37 mouse cellular contexts compared by ENCODE assay signal in the genomic region with DNA sequence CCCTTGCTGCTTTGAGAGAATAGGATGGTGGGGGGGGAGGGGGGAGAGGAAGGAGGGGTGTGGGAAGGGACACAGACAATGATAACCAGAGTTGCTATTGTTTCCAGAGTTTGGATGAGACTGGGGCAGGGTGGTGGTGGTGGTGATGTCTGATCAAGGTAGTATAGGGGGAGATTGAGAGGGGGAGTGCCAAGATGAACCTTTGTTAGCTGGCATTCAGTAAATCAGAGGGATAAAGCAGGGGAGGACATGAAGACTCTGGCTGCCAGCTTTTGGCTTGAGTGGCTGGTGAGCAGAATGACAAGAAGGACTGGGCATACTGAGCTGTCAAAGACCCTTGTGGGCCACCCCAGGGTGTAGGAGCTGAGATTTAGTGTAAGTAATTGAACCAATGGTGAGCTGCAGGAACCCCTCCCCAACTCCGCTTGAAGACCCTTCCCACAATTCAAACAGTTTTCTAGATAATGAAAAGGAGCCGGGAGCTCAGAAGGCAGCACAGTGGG. TPM values are rescaled to one million over a fixed set of nuclear protein-coding genes. Genes with fewer than 3 reads are reported as not detected.
DNase-seq lines count a peak whose midpoint lies in the region; ATAC-seq and TF ChIP-seq lines count a peak whose summit lies in the region.
"Had no signal": no experiment of that assay in that cellular context is flagged by ENCODE, and none has a peak within 500 bp of the region (broad histone marks: within the 10 kb centered on the region; RNA-seq: fewer than 3 reads in every experiment).

No protein-coding gene starts in this region.

- 33% methylated on average over 2 of the region's 2 CpGs for WGBS in hindbrain, embryonic 13.5 days
- WGBS in midbrain, embryonic 10.5 days = 15% methylated on average over 2 of the region's 2 CpGs
- WGBS in midbrain, embryonic 15.5 days = 32% methylated on average over 2 of the region's 2 CpGs
- WGBS in forebrain, embryonic 11.5 days = 25% methylated on average over 2 of the region's 2 CpGs

- H3K36me3 ChIP-seq in hindbrain, embryonic 13.5 days = no peaks in the 10 kb centered on the region
- H3K36me3 ChIP-seq in midbrain, embryonic 10.5 days = no peaks in the 10 kb centered on the region
- H3K36me3 ChIP-seq in midbrain, embryonic 15.5 days (replicated peaks) = no peaks in the 10 kb centered on the region
- H3K36me3 ChIP-seq in forebrain, embryonic 11.5 days (ENCODE audit: control insufficient read depth, insufficient read depth, low read length) = no peaks in the 10 kb centered on the region
- H3K36me3 ChIP-seq: G1E; heart, embryonic 15.5 days; limb, embryonic 13.5 days; liver, embryonic 13.5 days; stomach, embryonic 15.5 days had no signal

- no peaks in the 10 kb centered on the region for H3K9me3 ChIP-seq in hindbrain, embryonic 13.5 days
- H3K9me3 ChIP-seq in midbrain, embryonic 10.5 days (replicated peaks) = no peaks in the 10 kb centered on the region
- no peaks in the 10 kb centered on the region for H3K9me3 ChIP-seq in midbrain, embryonic 15.5 days
- no peaks in the 10 kb centered on the region for H3K9me3 ChIP-seq in forebrain, embryonic 11.5 days (ENCODE audit: control insufficient read depth, low read length)
- H3K9me3 ChIP-seq: forebrain, embryonic 13.5 days; heart, embryonic 15.5 days; limb, embryonic 13.5 days; liver, embryonic 13.5 days; stomach, embryonic 15.5 days had no signal

- no peak for TF ChIP-seq POLR2A in brain, embryonic 14.5 days (IDR thresholded peaks at IDR 0.05; ENCODE audit: borderline replicate concordance, extremely low read depth, insufficient read depth, insufficient read length, poor library complexity, severe bottlenecking)

- no peak overlapping the region for H3K9ac ChIP-seq in hindbrain, embryonic 13.5 days
- H3K9ac ChIP-seq in midbrain, embryonic 15.5 days = no peak overlapping the region
- H3K9ac ChIP-seq in forebrain, embryonic 11.5 days (ENCODE audit: low read length) = no peak overlapping the region
- H3K9ac ChIP-seq: heart, embryonic 15.5 days; limb, embryonic 13.5 days; liver, embryonic 13.5 days; stomach, embryonic 15.5 days had no signal

- peak; percentile 28; the same call in 1 of the 2 replicates for ATAC-seq in hindbrain, embryonic 13.5 days (ENCODE audit: low FRiP score)
- 0 out of 2 replicates have a peak, but pooled peaks have one; percentile 51 for ATAC-seq in midbrain, embryonic 15.5 days (replicated peaks)
- no peak for ATAC-seq in forebrain, embryonic 11.5 days (replicated peaks; ENCODE audit: low FRiP score)
- no peak for ATAC-seq in erythroid progenitor cell, adult 5-6 weeks (replicated peaks; ENCODE audit: low FRiP score, poor library complexity, severe bottlenecking)
- ATAC-seq: forebrain, embryonic 13.5 days; inflammation-experienced regulatory T-cells, adult 6 months; lung, postnatal 0 days had no signal

- H3K4me3 ChIP-seq in hindbrain, embryonic 13.5 days = no peak overlapping the region
- H3K4me3 ChIP-seq in midbrain, embryonic 10.5 days = peak overlapping the region; percentile 31
- H3K4me3 ChIP-seq in midbrain, embryonic 15.5 days = no peak overlapping the region
- H3K4me3 ChIP-seq in forebrain, embryonic 11.5 days (ENCODE audit: low read depth, low read length) = no peak overlapping the region
- H3K4me3 ChIP-seq: erythroblast, embryonic 14.5 days; forebrain, embryonic 13.5 days; heart, embryonic 15.5 days; layer of hippocampus, adult 2 months; limb, embryonic 13.5 days; liver, embryonic 13.5 days; megakaryocyte, embryonic 14.5 days; stomach, embryonic 15.5 days had no signal

- no peak overlapping the region for H3K4me2 ChIP-seq in hindbrain, embryonic 13.5 days
- no peak overlapping the region for H3K4me2 ChIP-seq in midbrain, embryonic 15.5 days
- no peak overlapping the region for H3K4me2 ChIP-seq in forebrain, embryonic 11.5 days (ENCODE audit: low read depth, low read length, severe bottlenecking)
- H3K4me2 ChIP-seq: forebrain, embryonic 13.5 days; heart, embryonic 15.5 days; limb, embryonic 13.5 days; liver, embryonic 13.5 days; stomach, embryonic 15.5 days had no signal

- no peaks in the 10 kb centered on the region for H3K27me3 ChIP-seq in hindbrain, embryonic 13.5 days
- 0 out of 2 replicates have a peak, but pooled peaks cover 3% of the 10 kb centered on the region for H3K27me3 ChIP-seq in midbrain, embryonic 10.5 days (ENCODE audit: low read depth, poor library complexity, severe bottlenecking)
- no peaks in the 10 kb centered on the region for H3K27me3 ChIP-seq in midbrain, embryonic 15.5 days (replicated peaks)
- no peaks in the 10 kb centered on the region for H3K27me3 ChIP-seq in forebrain, embryonic 11.5 days (ENCODE audit: control insufficient read depth, insufficient read depth, low read length)
- H3K27me3 ChIP-seq: forebrain, embryonic 13.5 days; heart, embryonic 15.5 days; limb, embryonic 13.5 days; liver, embryonic 13.5 days; megakaryocyte, embryonic 14.5 days; stomach, embryonic 15.5 days had no signal

- peak; percentile 24 for DNase-seq in brain, embryonic 14.5 days (ENCODE audit: low read depth)
- no peak for DNase-seq in midbrain, embryonic 10.5 days (ENCODE audit: low spot score)
- DNase-seq in thymus, postnatal 10 days (ENCODE audit: low spot score in 2 of 2) = no peak
- no peak for DNase-seq in urinary bladder, postnatal 25 days (ENCODE audit: low spot score)
- DNase-seq in forebrain, embryonic 11.5 days (ENCODE audit: low spot score) = no peak
- DNase-seq: adrenal gland, adult 8-10 months; cerebellum, adult 9-10 months; gastrocnemius, postnatal 14 days; heart, postnatal 36 days; kidney, adult 2 months; kidney, postnatal 36 days; liver, embryonic 13.5 days; lung, adult 18-20 months; lung, postnatal 4 days; right cerebral cortex, postnatal 14 days; thymus, postnatal 14 days had no signal

- H3K4me1 ChIP-seq in hindbrain, embryonic 13.5 days (replicated peaks) = peaks cover 30% of the 10 kb centered on the region
- peaks cover 42% of the 10 kb centered on the region for H3K4me1 ChIP-seq in midbrain, embryonic 10.5 days
- H3K4me1 ChIP-seq in midbrain, embryonic 15.5 days = peaks cover 18% of the 10 kb centered on the region
- peaks cover 5% of the 10 kb centered on the region; the same call in 1 of the 2 replicates for H3K4me1 ChIP-seq in forebrain, embryonic 11.5 days (replicated peaks; ENCODE audit: control insufficient read depth, insufficient read depth, low read length)
- H3K4me1 ChIP-seq: heart, embryonic 15.5 days; limb, embryonic 13.5 days; liver, embryonic 13.5 days; megakaryocyte, embryonic 14.5 days; stomach, embryonic 15.5 days had no signal

- H3K27ac ChIP-seq in hindbrain, embryonic 13.5 days = peak overlapping the region; percentile 68
- peak overlapping the region; percentile 68 for H3K27ac ChIP-seq in midbrain, embryonic 10.5 days (replicated peaks)
- H3K27ac ChIP-seq in midbrain, embryonic 15.5 days = 0 out of 2 replicates have a peak overlapping the region, but pooled peaks have one; percentile 51
- H3K27ac ChIP-seq in forebrain, embryonic 11.5 days (ENCODE audit: low read depth, low read length) = no peak overlapping the region
- H3K27ac ChIP-seq: forebrain, embryonic 13.5 days; heart, embryonic 15.5 days; layer of hippocampus, adult 2 months; limb, embryonic 13.5 days; liver, embryonic 13.5 days; stomach, embryonic 15.5 days had no signal

- no peak for TF ChIP-seq CTCF in brain, embryonic 14.5 days (IDR thresholded peaks at IDR 0.05; ENCODE audit: borderline replicate concordance, extremely low read depth, insufficient read depth, insufficient read length)

RNA-seq across cellular contexts. Expression of a gene that starts 18.9 kb away (rescaled TPM):
- not detected in 2 replicates for polyA plus RNA-seq in brain, embryonic 14.5 days (2012; rRNA removed)
- not detected in 2 replicates for polyA plus RNA-seq in hindbrain, embryonic 13.5 days (2015; fragmentation: Nextera tagmentation; extraction: Ambion mirVana)
- not detected in 2 replicates for polyA plus RNA-seq in midbrain, embryonic 10.5 days (2016; fragmentation: Nextera tagmentation; extraction: Ambion mirVana)
- polyA plus RNA-seq in midbrain, embryonic 15.5 days (2015; fragmentation: Nextera tagmentation; extraction: Ambion mirVana) = 0.23 and 0.41 TPM in 2 replicates
- not detected in 2 replicates for polyA plus RNA-seq in forebrain, embryonic 11.5 days (2014; fragmentation: Nextera tagmentation; extraction: Ambion mirVana)
- total RNA-seq in erythroid progenitor cell, adult 5-6 weeks (2015; ENCODE audit: low replicate concordance) = not detected in 2 replicates
- not detected in 2 replicates for total RNA-seq in erythroid progenitor cell, adult 5-6 weeks (2017; ENCODE audit: low replicate concordance)
- total RNA-seq: adrenal gland, adult 8-10 months; adrenal gland, postnatal 4 days; common myeloid progenitor, adult 5-6 weeks; gastrocnemius, postnatal 14 days; granulocyte monocyte progenitor cell, adult 5-6 weeks; heart, postnatal 36 days; layer of hippocampus, adult 2 months; left cerebral cortex, adult 8-10 months; left cerebral cortex, postnatal 36 days had no signal
- polyA plus RNA-seq: embryonic facial prominence, embryonic 14.5 days; erythroblast, embryonic 14.5 days; forebrain, embryonic 13.5 days; G1E; heart, embryonic 15.5 days; inflammation-experienced regulatory T-cells, adult 6 months; kidney, adult 2 months; kidney, embryonic 16.5 days; limb, embryonic 13.5 days; liver, embryonic 13.5 days; lung, postnatal 0 days; neural tube, embryonic 11.5 days; stomach, embryonic 15.5 days had no signal

Comparison
In these comparisons a context has a peak if more than half of its experiments do, and no peak if none do; other contexts are left out.
1. ATAC-seq: peak in hindbrain, embryonic 13.5 days (single experiment) and midbrain, embryonic 15.5 days (single experiment); none in forebrain, embryonic 11.5 days (single experiment) and erythroid progenitor cell, adult 5-6 weeks (single experiment).